Mouse (Mus musculus) lung, adult 2 months (tissue): Measurements from ENCODE around the gene Mpg.

Experiments used
- CTCF ChIP-seq: fragments of 200-500 bp; IDR thresholded peaks from 2 replicates; pipeline ENCODE4 v1.5.1; 2011; ENCODE audit warnings: mild to moderate bottlenecking, low read length, control low read depth; ENCODE audit not compliant: insufficient read depth
- POLR2A ChIP-seq: fragments of 200-500 bp; IDR thresholded peaks from 2 replicates; pipeline ENCODE4 v1.6.1; 2011; ENCODE audit warnings: low read depth, mild to moderate bottlenecking, control low read depth, low read length, borderline replicate concordance; ENCODE audit errors: extremely low read depth

- no peak for TF ChIP-seq POLR2A
- TF ChIP-seq CTCF: no peak
Observed at GRCm38 (mm10) chr11:32250880-32251763, 24.8 kb downstream of the Mpg start.
